Mouse (Mus musculus) cerebellum, postnatal 4 days (tissue): ENCODE measurements around the gene Col4a5.

Source experiments
- DNase-seq, 2 experiments: peaks; one replicate each; pipeline ENCODE4 v3.0.0; 2022; ENCODE audit warnings: low spot score in 2 of 2, mixed read lengths in 1 of 2

Gene Col4a5

DNA sequence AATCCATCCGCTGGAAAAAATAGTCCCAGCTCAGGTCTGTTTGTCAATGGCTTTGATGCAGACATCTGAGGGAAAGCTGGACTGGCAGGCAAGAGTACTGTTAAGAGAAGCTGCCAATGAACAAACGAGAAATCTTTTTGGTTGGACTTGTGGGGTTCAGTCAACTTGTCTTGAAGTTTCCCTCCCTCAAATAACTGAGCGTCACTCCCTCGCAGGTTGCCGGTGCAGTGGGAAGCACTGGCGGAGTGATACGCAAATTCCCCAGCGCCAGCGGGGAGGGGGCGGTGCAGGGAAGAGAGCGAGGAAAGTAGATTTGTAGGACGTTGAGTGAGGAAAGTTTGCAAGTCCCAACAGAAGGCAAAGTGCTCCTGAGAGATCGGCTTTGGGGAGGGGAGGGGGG, at the start of gene Col4a5:
Gene Col4a5 (plus strand): TSS at position 276 of the 400 bp plus-strand sequence.
- DNase-seq = peak; percentile 19 to 53

- DNase-seq = no peak
These were observed 38.4 kb upstream of the Col4a5 start for GRCm38 (mm10) chrX:141436780-141437179.

DNA sequence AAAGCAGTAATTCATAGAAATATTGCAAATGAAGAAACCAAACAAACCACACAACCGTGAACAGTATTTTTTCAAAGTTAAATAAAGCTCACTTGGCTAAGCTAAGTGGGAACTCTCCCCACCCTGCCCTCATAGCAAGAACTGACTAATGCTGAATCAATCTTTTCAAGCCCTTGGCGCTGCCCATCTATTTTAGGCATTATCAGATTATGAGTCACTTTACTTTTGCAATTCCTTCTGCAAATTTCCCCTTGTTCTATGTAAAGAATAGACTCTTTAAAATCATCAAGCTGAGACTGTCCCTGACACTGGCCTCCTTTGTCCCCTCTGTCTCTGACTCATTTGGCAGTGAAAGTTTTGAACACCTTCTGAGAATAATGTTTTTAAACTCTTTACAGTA, 35.8 kb upstream of the Col4a5 start:
- no peak for DNase-seq

GRCm38 (mm10) chrX:141447936-141448335, 27.2 kb upstream of the Col4a5 start:
- no peak for DNase-seq

GRCm38 (mm10) chrX:141473470-141474302, 1.5 kb upstream of the Col4a5 start, which contains the start of gene Col4a6:
Col4a6 (minus strand) TSS chrX:141474076.
- DNase-seq = peak in 1 of 2 experiments; percentile 2

DNA sequence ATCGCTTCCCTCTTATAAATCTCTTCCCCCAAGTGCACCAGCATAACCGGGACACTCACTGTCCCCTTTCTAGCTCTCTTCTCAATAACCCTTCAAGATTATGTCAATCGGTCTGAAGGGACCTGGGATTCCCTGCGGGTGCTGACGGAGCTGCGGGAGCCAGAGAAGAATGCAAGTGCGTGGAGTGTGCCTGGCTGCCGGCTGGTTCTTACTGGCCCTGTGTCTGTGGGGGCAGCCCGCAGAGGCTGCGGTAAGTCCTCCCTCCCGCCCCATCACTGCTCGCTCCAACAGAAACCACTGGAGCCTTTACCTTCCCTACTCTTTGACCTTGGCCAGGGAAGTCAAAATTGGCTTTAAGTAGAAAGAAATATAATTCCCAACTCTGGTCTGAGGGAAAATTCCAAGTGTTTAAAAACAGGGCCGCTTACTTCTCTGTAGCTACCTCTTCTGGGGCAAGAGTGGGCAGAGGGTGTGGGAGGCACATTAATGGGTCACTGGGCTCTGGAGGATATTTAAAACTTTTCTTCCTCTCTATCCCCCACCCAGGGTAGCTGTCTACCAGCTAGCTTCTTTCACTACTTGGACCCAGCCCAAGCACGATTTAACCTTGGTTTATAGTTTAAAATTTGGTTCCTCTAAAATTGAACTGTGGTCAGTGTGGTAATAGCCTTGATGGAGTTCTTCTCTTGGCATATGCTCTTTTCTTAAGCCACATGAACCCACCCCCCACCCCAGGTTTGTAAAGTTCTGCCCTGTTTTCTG, 562 bp downstream of the Col4a5 start:
- peak in 1 of 2 experiments; percentile 1 for DNase-seq

DNA sequence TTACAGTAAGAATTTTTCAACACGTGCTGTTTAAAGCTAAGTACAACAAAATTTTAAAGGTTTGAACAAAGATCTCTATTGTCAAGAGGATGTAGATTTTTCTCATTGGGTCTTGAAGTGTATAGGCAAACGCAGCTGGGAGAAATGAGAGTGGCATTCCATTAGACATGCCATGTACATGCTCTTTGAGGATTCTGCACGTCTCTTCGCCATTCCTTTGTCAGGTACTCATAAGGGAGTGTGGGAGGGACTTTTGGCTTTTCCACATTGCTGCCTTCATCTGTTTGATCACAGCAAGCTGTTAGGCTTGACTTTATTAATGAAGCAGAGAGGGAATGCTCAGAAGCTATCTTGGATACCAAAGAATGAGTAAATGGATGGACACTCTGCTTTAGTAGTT, 19.4 kb downstream of the Col4a5 start:
- no peak for DNase-seq

- no peak for DNase-seq
These were observed 27.9 kb downstream of the Col4a5 start for GRCm38 (mm10) chrX:141503125-141503524.

GRCm38 (mm10) chrX:141533447-141533846, 58.3 kb downstream of the Col4a5 start:
- DNase-seq = no peak

- no peak for DNase-seq
These were observed 72.3 kb downstream of the Col4a5 start for GRCm38 (mm10) chrX:141547471-141547870.

DNA sequence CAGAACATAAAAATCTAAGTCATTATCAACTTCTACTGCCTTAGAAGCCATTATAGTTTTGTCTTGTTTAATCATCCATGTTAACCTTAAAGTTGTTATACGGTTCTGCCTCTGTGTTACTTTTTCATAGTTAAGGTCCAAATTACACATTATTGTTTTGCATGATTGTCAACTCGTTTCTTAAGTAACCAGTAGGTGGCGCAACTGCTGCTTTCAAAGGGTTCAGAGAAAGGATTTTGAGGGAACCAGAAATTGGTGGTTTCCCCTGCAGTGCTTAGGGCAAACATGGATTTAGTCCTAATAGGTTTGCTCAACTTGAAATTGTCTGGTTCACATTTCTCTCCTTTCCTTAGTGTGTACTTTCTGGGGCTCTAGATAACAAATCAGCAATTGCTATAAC, 115.1 kb downstream of the Col4a5 start:
- peak in 1 of 2 experiments; percentile 2 for DNase-seq

GRCm38 (mm10) chrX:141721725-141722124, 246.5 kb downstream of the Col4a5 start:
- DNase-seq = peak in 1 of 2 experiments; percentile 22

GRCm38 (mm10) chrX:141723936-141724335, 248.8 kb downstream of the Col4a5 start:
- no peak for DNase-seq

- DNase-seq = no peak
These were observed 249.3 kb downstream of the Col4a5 start for GRCm38 (mm10) chrX:141724391-141724891.

DNA sequence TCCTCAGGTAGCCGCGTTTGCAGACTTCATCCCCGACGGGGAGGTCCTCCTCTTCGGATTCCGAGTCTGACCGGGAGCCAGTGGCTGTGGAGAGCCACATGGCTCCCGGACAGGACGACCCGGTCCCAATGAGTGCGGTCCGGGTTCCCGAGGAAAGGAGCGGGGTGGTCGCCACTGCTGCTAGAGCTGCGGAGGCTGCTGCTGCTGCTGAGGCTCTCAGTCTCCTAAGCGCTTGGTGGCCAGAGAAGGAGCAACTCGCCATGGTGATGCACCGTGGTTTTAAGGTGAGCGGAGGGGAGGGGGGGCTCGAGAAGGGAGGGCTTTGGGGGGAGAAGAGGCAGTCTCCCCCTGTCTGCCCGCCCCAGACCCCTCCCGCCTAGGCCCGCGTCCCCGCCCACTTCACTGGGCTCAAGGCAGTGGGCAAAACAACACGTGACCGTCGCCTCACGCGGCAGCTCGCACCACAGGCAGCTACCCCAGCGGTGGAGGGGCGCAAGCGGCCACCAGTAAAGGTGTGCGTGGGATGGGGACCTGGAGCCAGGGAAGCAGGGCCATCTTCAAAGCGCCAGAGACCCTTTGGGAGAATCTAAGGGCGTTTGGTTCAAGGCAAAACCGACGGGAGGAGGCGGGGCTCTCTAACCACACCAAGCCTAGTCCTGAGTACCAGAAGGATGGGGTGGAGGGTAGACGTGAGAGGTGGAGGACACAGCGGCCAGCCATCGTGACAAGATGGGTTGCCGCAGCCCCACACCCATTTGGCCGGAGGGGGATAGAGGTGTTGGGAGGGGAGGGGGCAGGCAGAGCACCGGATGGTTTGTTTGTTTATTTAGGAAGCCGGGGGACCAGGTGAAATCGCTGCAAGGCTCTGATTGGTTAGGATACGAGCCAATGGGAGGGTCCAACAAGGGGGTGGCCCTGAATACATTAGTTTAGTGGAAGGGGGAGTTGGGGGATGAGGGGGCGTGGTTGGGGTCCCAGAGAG, 250.0 kb downstream of the Col4a5 start, which contains the start of gene Irs4:
Gene Irs4 (minus strand): TSS at position 327 of the 982 bp plus-strand sequence.
- no peak for DNase-seq

- no peak for DNase-seq
These were observed 254.4 kb downstream of the Col4a5 start for GRCm38 (mm10) chrX:141729570-141729969.
